Mouse (Mus musculus): ENCODE measurements around the gene Dagla. TPM values are rescaled to one million over a fixed set of nuclear protein-coding genes. Genes with fewer than 3 reads are reported as not detected.

Dagla gene
- polyA plus RNA-seq, 1 experiment from 2014 or later: 1.8 TPM

DNA sequence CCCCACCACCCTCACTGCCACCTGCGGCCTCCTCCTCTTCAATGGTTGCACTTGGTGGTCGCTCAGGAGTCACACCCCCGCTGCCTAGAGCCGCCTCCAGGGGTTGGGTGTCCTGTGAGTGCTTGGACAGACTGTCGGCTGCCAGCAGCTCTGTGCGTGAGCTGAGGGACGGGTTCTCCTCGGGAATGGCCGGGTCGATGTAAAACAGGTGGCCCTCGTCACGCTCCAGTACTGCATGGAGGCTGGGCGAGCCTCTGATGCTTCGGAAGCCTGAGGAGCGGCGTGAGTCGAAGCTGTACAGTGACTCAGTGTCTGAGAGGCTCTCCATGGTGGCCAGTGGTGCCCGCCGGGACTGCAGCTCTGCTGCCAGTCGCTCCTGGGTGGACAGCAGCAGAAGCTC, 56.5 kb downstream of the Dagla start:
- Histone ChIP-seq H3K27ac (ENCODE audit: low read depth, low read length) (no peak overlapping the region), H3K4me1 (replicated peaks; ENCODE audit: control insufficient read depth, insufficient read depth, low read length) (peaks cover 3% of the 10 kb centered on the region; the same call in 1 of the 2 replicates), H3K27me3 (ENCODE audit: control insufficient read depth, insufficient read depth, low read length) (no peaks in the 10 kb centered on the region), H3K4me2 (replicated peaks; ENCODE audit: low read depth, low read length) (no peak overlapping the region), H3K9ac (ENCODE audit: low read depth, low read length) (no peak overlapping the region), H3K36me3 (ENCODE audit: control insufficient read depth, insufficient read depth, low read length) (no peaks in the 10 kb centered on the region), H3K9me3 (ENCODE audit: control insufficient read depth, low read length) (no peaks in the 10 kb centered on the region), H3K4me3 (ENCODE audit: low read depth, low read length) (no peak overlapping the region)
- ATAC-seq (ENCODE audit: low FRiP score): no peak
- DNase-seq (ENCODE audit: low spot score): no peak
- WGBS: 56% methylated on average over 20 of the region's 20 CpGs

DNA sequence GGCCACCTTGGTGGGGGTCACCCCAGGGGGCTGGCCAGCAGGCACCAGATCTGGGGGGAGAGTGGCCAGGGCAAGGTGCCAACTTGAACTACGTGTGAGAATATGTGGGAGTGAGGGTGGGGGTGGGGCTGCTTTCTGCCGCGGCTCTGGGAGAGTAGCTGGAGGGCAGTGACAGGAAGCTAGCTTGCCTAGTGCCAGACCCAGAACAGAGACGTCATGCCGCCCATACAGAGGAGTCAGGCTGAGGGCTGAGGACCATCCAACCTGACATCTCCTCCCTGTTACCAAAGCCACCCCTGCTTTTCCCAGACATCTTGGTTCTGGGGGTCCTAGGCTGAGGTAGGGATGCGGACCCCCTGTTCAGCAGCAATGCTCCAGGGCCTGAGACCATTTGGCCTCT, 57.5 kb downstream of the Dagla start:
- H3K4me3 ChIP-seq (ENCODE audit: low read depth, low read length): no peak overlapping the region
- ATAC-seq (ENCODE audit: low FRiP score): no peak
- no peak for DNase-seq (ENCODE audit: low spot score)
- no peak overlapping the region for H3K4me2 ChIP-seq (replicated peaks; ENCODE audit: low read depth, low read length)
- H3K9me3 ChIP-seq (ENCODE audit: control insufficient read depth, low read length): no peaks in the 10 kb centered on the region
- H3K9ac ChIP-seq (ENCODE audit: low read depth, low read length): no peak overlapping the region
- no peaks in the 10 kb centered on the region for H3K36me3 ChIP-seq (ENCODE audit: control insufficient read depth, insufficient read depth, low read length)
- peaks cover 4% of the 10 kb centered on the region; the same call in 1 of the 2 replicates for H3K4me1 ChIP-seq (replicated peaks; ENCODE audit: control insufficient read depth, insufficient read depth, low read length)
- H3K27ac ChIP-seq (ENCODE audit: low read depth, low read length): no peak overlapping the region
- 43% methylated on average over 6 of the region's 6 CpGs for WGBS
- H3K27me3 ChIP-seq (ENCODE audit: control insufficient read depth, insufficient read depth, low read length): no peaks in the 10 kb centered on the region

DNA sequence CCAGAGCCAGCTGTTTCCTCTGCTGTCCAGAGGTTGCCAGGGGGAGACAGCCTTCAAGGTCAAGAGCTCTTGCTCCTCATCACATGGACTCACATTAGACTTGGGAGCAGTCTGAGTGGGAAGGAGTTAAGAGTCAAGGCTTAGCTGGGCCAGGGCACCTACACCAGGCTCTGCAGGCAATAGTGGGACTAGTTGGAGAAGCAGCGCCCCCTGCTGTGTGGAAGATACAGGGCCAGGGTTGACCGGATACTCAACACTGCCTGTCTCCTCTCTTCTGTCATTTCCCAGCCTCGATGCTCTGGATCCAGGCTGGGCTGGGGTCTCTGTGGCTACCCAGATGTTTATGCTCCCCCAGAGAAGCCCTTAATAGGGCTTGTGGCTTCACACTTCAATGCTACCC, 60.5 kb downstream of the Dagla start:
- DNase-seq (ENCODE audit: low spot score) (peak; percentile 56), ATAC-seq (ENCODE audit: low FRiP score) (no peak)
- Histone ChIP-seq H3K36me3 (ENCODE audit: control insufficient read depth, insufficient read depth, low read length) (no peaks in the 10 kb centered on the region), H3K4me2 (replicated peaks; ENCODE audit: low read depth, low read length) (no peak overlapping the region), H3K27ac (ENCODE audit: low read depth, low read length) (no peak overlapping the region), H3K4me3 (ENCODE audit: low read depth, low read length) (no peak overlapping the region), H3K9ac (ENCODE audit: low read depth, low read length) (no peak overlapping the region), H3K9me3 (ENCODE audit: control insufficient read depth, low read length) (no peaks in the 10 kb centered on the region), H3K27me3 (ENCODE audit: control insufficient read depth, insufficient read depth, low read length) (no peaks in the 10 kb centered on the region; the same call in 1 of the 2 replicates), H3K4me1 (replicated peaks; ENCODE audit: control insufficient read depth, insufficient read depth, low read length) (peaks cover 8% of the 10 kb centered on the region)
- 21% methylated on average over 3 of the region's 3 CpGs for WGBS

DNA sequence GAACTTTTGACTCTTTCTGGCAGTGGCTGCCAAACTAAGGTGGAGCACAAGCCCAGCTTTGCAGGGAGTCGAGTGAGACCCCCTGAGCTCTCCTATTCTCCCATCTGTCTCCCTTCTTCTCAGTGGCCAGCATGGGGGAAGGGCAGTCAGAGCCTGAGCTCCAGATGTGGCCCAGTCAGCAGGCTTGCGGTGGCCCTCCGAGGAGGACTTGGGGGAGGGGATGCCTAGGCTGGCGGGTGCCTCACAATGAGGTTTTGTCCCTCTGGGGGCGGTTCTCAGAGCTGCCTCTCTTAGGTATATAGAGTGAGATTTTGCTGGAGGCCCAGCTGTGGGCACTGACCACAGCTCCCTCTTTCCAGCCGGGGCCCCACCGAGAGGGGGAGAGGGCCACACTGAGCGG, 61.8 kb downstream of the Dagla start:
- H3K4me2 ChIP-seq (replicated peaks; ENCODE audit: low read depth, low read length): no peak overlapping the region
- DNase-seq (ENCODE audit: low spot score): peak; percentile 48
- peaks cover 8% of the 10 kb centered on the region for H3K4me1 ChIP-seq (replicated peaks; ENCODE audit: control insufficient read depth, insufficient read depth, low read length)
- WGBS: 3% methylated on average over 8 of the region's 8 CpGs
- peak overlapping the region; percentile 10; the same call in 1 of the 2 replicates for H3K27ac ChIP-seq (ENCODE audit: low read depth, low read length)
- H3K27me3 ChIP-seq (ENCODE audit: control insufficient read depth, insufficient read depth, low read length): no peaks in the 10 kb centered on the region; the same call in 1 of the 2 replicates
- ATAC-seq (ENCODE audit: low FRiP score): no peak
- no peak overlapping the region for H3K4me3 ChIP-seq (ENCODE audit: low read depth, low read length)
- H3K9ac ChIP-seq (ENCODE audit: low read depth, low read length): no peak overlapping the region
- no peaks in the 10 kb centered on the region for H3K36me3 ChIP-seq (ENCODE audit: control insufficient read depth, insufficient read depth, low read length)
- no peaks in the 10 kb centered on the region for H3K9me3 ChIP-seq (ENCODE audit: control insufficient read depth, low read length)

DNA sequence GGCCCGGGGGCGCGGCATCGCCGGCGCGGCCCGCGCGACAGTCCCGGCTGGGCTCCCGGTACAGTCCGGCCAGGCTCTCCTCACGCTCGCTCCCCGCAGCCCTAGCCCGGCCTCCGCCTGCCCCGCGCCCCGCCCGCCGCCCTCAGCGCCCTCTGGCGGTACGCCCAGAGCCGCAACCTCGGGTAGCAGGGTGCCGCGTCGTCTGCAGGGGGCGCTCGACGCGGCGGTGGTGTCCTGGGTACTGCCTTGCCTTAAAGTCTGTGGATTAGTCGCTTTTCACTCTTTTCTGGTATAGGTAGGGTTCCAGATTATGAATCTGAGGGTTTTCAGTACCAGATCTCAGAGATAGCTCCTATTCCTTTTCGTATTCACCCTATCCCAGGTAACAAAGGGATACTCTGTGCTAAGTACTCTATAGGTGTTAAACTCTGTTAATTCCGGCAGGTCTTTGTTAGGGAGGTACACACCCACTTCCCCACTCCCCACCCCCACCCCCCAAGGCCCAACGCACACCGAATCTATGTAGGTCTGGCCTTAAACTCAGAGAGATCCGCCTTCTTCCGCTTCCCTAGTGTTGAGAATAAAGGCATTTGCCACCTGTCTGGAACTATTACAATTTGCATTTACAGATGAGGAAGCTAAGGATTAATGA, 63.9 kb downstream of the Dagla start, which contains the start of gene Myrf:
Gene Myrf, minus strand, starts transcription at position 95 of the 652 bp plus-strand sequence.
- H3K4me2 ChIP-seq (replicated peaks; ENCODE audit: low read depth, low read length): peak within 1 kb of the TSS; percentile 83
- DNase-seq (ENCODE audit: low spot score): peak; percentile 90
- peak; percentile 82 for ATAC-seq (ENCODE audit: low FRiP score)
- H3K9ac ChIP-seq (ENCODE audit: low read depth, low read length): peak within 1 kb of the TSS; percentile 47
- H3K9me3 ChIP-seq (ENCODE audit: control insufficient read depth, low read length): no peaks in the 10 kb centered on the region
- no peaks in the 10 kb centered on the region; the same call in 1 of the 2 replicates for H3K27me3 ChIP-seq (ENCODE audit: control insufficient read depth, insufficient read depth, low read length)
- H3K36me3 ChIP-seq (ENCODE audit: control insufficient read depth, insufficient read depth, low read length): no peaks in the 10 kb centered on the region
- H3K4me3 ChIP-seq (ENCODE audit: low read depth, low read length): peak within 1 kb of the TSS; percentile 41
- WGBS: 14% methylated on average over 23 of the region's 43 CpGs
- no peak within 1 kb of the TSS for H3K27ac ChIP-seq (ENCODE audit: low read depth, low read length)
- H3K4me1 ChIP-seq (replicated peaks; ENCODE audit: control insufficient read depth, insufficient read depth, low read length): peaks cover 8% of the 10 kb centered on the region

DNA sequence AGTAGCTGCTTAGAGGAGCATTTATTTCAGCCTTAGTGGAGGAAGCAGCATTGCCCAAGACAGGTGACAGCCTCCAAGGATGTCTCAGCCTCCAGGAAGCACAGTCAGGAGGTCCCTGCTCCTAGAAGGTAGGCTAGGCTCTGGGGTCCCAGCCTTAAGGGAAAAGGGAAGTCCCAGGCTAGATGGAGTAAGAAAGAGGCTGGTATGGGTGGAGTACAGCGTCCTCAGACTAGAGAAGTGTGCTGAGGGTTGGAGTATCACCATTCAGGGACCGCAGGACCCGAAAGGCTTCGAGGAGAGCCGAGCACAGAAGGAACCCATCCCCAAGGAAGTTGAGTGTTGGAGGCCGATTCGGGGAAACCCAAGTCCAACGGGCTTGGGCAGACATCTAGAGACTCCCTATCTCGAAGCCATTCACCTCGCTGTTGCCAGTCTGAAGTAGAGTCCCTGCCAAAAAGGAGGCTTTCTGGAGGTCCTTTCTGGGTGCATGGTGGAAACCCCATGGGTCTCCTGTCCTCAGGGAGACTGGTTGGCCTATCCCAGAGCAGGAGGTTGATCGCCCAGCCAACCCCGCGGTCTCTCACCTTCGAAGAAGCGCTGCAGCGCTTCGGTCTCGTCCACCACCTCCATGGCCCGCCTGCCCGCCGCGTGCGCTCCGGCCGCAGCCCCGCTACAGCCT, 64.6 kb downstream of the Dagla start:
- peaks cover 8% of the 10 kb centered on the region for H3K4me1 ChIP-seq (replicated peaks; ENCODE audit: control insufficient read depth, insufficient read depth, low read length)
- H3K9ac ChIP-seq (ENCODE audit: low read depth, low read length): peak overlapping the region; percentile 47
- 4% methylated on average over 26 of the region's 26 CpGs for WGBS
- H3K4me2 ChIP-seq (replicated peaks; ENCODE audit: low read depth, low read length): peak overlapping the region; percentile 83
- DNase-seq (ENCODE audit: low spot score) (no peak), ATAC-seq (ENCODE audit: low FRiP score) (no peak)
- no peaks in the 10 kb centered on the region; the same call in 1 of the 2 replicates for H3K27me3 ChIP-seq (ENCODE audit: control insufficient read depth, insufficient read depth, low read length)
- peak overlapping the region; percentile 41 for H3K4me3 ChIP-seq (ENCODE audit: low read depth, low read length)
- no peaks in the 10 kb centered on the region for H3K36me3 ChIP-seq (ENCODE audit: control insufficient read depth, insufficient read depth, low read length)
- no peak overlapping the region for H3K27ac ChIP-seq (ENCODE audit: low read depth, low read length)
- H3K9me3 ChIP-seq (ENCODE audit: control insufficient read depth, low read length): no peaks in the 10 kb centered on the region

DNA sequence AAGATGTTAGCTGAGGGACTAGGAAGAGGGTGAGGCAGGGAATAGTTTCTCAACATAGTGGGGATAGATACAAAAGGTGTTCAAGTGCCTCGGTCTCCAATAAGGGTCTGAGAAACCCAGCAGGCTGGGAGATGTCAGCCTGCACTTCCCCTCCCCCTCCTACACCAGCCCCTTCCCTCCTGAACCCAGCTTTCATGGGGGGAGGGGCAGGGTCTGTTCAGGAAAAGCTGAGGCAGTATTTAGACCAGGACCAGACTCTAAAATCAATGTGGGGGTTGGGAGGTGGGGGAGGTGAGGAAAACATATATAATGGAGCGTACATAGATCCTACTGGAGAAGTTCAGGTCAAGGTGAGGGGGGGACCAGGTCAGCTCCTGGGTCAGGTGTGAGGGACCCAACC, 65.3 kb downstream of the Dagla start:
- Histone ChIP-seq H3K27ac (ENCODE audit: low read depth, low read length) (no peak overlapping the region), H3K4me2 (replicated peaks; ENCODE audit: low read depth, low read length) (no peak overlapping the region)
- ATAC-seq (ENCODE audit: low FRiP score): no peak

DNA sequence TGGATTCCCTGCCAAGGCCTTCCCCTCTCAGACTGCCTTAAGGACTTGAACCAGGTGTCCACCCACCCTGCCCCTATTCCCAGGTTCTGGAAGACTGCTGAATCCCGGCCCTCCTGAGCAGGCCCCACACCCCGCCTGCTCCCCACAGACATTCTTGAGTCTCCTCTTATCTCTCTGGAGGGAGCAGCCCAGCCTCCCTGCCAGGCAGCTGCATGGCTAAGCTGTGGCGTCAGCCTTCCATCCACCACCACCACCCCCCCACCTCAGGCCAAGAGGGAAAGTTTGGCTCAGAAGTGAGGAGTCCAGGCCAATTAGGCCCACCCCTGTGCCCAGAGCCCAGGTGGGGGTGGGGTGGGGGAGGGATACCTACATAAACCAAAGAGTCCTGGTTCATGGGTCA, 66.2 kb downstream of the Dagla start:
- WGBS: 66% methylated on average over 3 of the region's 3 CpGs
- Histone ChIP-seq H3K9ac (ENCODE audit: low read depth, low read length) (no peak overlapping the region), H3K4me3 (ENCODE audit: low read depth, low read length) (no peak overlapping the region), H3K27me3 (ENCODE audit: control insufficient read depth, insufficient read depth, low read length) (no peaks in the 10 kb centered on the region; the same call in 1 of the 2 replicates), H3K36me3 (ENCODE audit: control insufficient read depth, insufficient read depth, low read length) (no peaks in the 10 kb centered on the region), H3K27ac (ENCODE audit: low read depth, low read length) (no peak overlapping the region), H3K4me2 (replicated peaks; ENCODE audit: low read depth, low read length) (no peak overlapping the region), H3K9me3 (ENCODE audit: control insufficient read depth, low read length) (no peaks in the 10 kb centered on the region), H3K4me1 (replicated peaks; ENCODE audit: control insufficient read depth, insufficient read depth, low read length) (peaks cover 8% of the 10 kb centered on the region)
- DNase-seq (ENCODE audit: low spot score): no peak
- no peak for ATAC-seq (ENCODE audit: low FRiP score)

More for the DNA sequence above, 65.3 kb downstream of the Dagla start:
- H3K36me3 ChIP-seq (ENCODE audit: control insufficient read depth, insufficient read depth, low read length): no peaks in the 10 kb centered on the region
- no peak overlapping the region for H3K9ac ChIP-seq (ENCODE audit: low read depth, low read length)
- H3K4me3 ChIP-seq (ENCODE audit: low read depth, low read length): no peak overlapping the region
- H3K27me3 ChIP-seq (ENCODE audit: control insufficient read depth, insufficient read depth, low read length): no peaks in the 10 kb centered on the region; the same call in 1 of the 2 replicates
- 42% methylated on average over 2 of the region's 2 CpGs for WGBS
- DNase-seq (ENCODE audit: low spot score): no peak
- peaks cover 8% of the 10 kb centered on the region for H3K4me1 ChIP-seq (replicated peaks; ENCODE audit: control insufficient read depth, insufficient read depth, low read length)
- no peaks in the 10 kb centered on the region for H3K9me3 ChIP-seq (ENCODE audit: control insufficient read depth, low read length)

Measured in hindbrain, embryonic 11.5 days (tissue).